Mouse (Mus musculus): ENCODE data around the gene Adcyap1r1.

The Adcyap1r1 gene

DNA sequence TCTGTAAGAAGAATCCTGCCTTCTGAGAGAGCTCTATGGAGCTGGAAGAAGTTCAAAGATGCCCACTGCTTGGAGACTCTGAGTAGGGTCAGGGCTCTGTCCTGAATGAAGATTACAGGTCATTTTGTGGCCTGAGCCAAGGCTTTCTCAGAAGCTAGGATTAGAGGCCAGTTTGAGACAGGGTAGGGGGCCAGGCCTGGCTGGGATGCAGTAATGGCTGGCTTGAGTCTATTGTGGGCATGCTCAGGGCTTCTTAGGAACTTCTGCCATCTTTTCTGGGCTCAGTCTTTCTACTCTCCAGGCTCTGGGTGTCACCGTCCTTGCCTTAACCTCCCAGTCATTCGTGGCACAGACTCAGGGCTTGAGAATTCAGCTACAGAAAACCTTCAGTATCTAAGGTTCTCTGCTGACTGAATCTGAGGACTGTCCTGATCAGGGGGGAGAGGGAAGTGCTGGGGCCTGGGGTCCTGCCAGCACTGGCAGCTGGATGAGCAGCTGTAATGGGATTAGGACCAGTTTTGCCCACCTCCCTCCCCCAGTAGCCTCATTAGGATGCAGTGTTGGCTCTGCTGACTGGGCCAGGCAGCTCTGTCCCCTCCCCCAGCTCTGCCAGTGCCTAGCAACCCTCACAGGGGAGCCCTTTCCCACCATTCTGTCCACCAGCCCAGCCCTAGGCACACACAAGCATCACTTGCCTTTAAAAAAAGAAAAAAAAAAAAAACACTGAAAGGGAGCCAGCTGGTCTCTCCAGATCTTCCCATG lies 7.7 kb upstream of the Adcyap1r1 start:
- POLR2A ChIA-PET = no interaction called here

DNA sequence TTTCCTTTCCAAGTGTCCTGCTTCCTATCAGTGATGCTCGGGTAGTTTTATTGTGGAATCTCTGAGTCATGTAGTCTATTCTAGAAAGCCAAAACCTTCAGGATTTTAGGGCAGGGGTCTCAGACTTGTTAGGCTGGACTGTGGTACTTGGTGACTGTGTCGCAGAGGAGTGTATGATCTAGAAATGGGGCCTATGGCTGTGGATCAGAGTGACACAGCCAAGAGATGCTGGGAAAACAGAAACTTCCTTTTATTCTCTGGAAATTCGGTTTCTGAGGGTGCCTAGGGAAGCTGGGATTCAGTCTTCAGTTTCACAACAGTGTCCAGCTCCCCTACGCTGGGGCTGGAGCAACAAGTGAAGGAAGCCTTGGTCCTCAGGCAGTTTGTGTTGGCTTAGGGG lies 7.1 kb upstream of the Adcyap1r1 start:
- ChIA-PET CTCF (interaction anchor here in 1 of 4 experiments (1.3 kb wide), 1 partner anchor 16 kb away, joined by 3 read pairs; no protein-coding TSS in a partner anchor), POLR2A (no interaction called here)

More for the DNA sequence above, 7.7 kb upstream of the Adcyap1r1 start:
- CTCF ChIA-PET = interaction anchor here in 2 of 4 experiments (0.6 to 1.3 kb wide), 2 partner anchors 14 to 16 kb away, joined by 3 to 18 read pairs; no protein-coding TSS in a partner anchor

DNA sequence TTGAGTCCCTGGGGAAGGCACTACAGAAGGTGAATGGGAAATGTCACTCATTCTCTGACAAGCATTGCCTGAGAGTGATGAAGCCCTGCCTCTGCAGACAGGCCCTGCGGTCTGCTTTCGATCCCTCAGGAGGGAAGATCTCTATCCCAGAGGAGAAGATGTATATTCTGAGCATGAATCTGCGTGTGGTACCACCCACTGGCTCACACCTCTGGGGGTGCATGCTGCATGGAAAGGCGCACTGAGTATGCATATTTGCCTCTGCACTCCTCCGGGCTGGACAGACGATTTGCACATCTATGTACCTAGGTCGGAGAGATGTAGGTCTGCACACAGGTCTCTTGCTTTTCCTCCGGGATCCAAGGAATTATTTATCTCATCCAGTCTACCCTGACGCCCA lies 3.6 kb upstream of the Adcyap1r1 start:
- ChIA-PET CTCF (no interaction called here), POLR2A (no interaction called here)

DNA sequence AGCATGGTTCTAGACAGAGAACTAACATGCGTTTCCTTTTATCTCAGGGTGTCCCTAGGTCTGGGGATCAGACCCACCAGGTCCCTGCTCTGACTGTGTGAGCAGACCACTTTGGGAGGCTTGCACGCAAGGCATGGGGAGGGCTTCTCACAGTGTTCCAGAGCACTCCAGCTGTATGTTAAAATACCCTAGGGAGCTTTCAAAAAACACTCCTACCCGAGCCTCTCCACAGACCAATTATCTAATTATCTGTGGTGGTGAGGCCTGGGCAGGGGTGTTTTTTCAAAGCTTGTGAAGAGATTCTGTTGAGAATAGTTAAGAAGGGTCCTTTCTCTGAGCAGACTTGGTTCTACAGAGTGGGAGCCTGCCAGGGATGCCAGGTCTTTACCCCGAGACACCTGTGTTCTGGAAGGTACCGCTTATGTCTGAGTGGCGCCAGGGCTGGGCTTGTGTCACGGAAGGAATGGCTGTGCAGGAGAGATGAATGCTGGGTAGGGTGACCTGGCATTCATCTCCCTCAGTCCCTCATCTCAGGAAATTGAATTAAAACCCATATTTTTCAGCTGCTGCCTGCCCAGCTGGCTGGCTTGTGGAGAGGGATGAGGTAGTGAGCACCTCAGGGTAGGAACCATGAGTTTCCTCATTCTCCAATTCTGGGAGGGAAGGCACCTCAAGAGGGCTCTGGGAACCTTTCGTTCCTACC lies 2.7 kb upstream of the Adcyap1r1 start:
- CTCF ChIA-PET = no interaction called here
- POLR2A ChIA-PET = interaction anchor here in 1 of 4 experiments (0.6 kb wide), 1 partner anchor 29 kb away, joined by 4 read pairs; no protein-coding TSS in a partner anchor

DNA sequence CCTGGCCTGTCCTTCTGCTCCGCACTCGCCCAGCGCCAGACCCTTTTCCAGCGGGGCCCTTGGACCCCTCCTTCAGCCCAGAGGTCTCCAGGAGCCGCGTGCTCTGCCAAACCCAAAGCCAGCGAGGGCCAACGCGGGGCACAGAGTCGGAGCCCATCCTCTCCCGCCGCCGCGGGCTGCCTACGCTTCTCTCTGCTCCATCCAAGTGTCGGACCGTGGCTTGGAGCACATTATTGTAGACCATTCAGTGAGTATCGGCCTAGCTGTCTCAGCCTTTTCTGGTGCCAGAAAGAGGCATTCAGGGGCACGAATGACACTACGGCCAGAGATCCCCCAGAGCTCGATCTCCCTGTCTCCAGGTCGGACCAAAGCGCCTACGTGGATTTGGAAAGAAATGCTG lies 603 bp downstream of the Adcyap1r1 start:
- ChIA-PET POLR2A (interaction anchor here in 2 of 4 experiments (1.3 to 1.6 kb wide), 2 partner anchors 12 to 34 kb away, joined by 3 to 6 read pairs; no protein-coding TSS in a partner anchor), CTCF (interaction anchor here in 3 of 4 experiments (0.6 to 1.1 kb wide), 4 partner anchors 10 to 68 kb away, joined by 3 read pairs; no protein-coding TSS in a partner anchor)

DNA sequence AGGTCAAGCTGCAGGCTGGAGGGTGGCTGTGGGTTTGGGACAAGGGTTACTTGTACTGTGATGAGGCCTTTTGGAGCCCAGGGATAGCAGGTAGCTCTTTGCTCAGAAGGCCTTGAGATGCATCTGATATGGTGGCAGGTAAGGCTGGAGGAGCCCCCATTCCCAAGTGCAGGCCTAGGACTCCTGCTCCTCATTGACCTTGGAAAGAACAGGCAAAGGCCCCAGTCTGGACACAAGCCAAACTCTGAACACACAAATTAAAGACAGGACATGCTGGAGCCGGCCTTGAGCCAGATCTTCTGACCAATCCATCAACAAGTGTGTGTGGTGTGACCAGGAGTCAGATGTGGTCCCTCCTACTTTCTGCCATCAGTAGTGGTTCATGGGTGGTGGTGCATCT lies 1.8 kb downstream of the Adcyap1r1 start:
- CTCF ChIA-PET = no interaction called here
- POLR2A ChIA-PET = no interaction called here

DNA sequence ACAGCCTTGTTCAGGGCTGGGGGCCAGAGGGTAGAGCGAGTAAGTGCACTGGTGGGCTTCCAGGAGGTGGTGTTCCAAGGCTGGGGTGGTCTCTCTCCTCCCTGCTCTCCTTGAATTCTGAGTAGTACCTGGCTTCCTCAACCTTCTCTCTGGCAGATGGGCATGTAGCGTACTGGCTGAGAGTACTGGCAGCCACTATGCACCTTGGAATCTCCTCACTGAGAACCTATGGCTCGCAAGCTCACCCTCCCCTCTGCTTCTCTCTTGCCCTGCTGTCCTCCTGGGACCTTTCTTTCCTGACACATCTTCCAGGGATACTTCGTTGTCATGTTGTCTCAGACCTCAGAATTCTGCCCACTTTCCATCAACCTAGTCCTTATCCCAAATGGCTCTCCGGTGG lies 3.9 kb downstream of the Adcyap1r1 start:
- POLR2A ChIA-PET = no interaction called here

DNA sequence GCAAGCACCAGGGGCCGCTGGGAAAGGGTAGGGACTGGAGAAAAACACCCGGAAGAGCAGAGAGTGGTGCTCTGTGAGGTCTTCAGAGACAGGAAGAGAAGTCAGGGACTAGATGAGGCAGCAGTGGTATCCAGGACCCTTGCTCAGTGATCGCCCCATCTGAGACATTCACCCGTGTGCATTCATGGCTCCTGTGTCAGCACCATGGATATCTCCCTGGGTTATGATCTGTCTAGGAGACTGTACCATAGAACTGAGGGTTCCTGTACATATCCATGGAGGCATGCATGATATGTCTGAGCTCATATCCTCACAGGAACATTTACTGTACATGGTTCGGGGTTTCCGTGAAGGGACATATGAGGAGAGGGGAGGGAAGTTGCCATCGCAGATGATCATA lies 5.9 kb downstream of the Adcyap1r1 start:
- CTCF ChIA-PET = interaction anchor here in 2 of 4 experiments (0.7 to 2.7 kb wide), 7 partner anchors 13 to 74 kb away, joined by 3 to 14 read pairs (median 4); no protein-coding TSS in a partner anchor
- POLR2A ChIA-PET = interaction anchor here in 2 of 4 experiments (0.7 kb wide), 2 partner anchors 15 to 254 kb away, joined by 3 to 4 read pairs; no protein-coding TSS in a partner anchor

More for the DNA sequence above, 3.9 kb downstream of the Adcyap1r1 start:
- CTCF ChIA-PET = no interaction called here

DNA sequence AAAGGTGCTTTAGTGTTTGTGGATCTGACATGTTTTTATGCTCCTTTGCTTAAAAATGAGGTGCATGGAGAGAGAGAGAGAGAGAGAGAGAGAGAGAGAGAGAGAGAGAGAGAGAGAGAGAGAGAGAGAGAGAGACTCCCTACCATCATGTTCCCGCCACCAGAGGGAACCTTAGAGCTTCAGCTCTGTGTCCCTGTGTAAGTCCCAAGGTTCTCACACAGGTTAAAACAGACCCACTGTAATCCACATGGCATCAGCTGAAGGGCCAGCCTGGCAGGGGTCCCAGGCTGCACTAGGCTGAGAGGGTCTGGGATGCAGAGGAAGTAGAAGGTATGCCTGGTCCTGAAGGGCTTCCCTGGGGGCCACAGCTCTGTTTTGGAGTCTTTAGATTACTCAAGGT lies 6.4 kb downstream of the Adcyap1r1 start:
- CTCF ChIA-PET = interaction anchor here in 3 of 4 experiments (0.6 to 2.7 kb wide), 12 partner anchors 13 to 75 kb away, joined by 3 to 18 read pairs (median 4); no protein-coding TSS in a partner anchor
- POLR2A ChIA-PET = interaction anchor here in 2 of 4 experiments (0.7 kb wide), 2 partner anchors 14 to 254 kb away, joined by 3 to 4 read pairs; no protein-coding TSS in a partner anchor

DNA sequence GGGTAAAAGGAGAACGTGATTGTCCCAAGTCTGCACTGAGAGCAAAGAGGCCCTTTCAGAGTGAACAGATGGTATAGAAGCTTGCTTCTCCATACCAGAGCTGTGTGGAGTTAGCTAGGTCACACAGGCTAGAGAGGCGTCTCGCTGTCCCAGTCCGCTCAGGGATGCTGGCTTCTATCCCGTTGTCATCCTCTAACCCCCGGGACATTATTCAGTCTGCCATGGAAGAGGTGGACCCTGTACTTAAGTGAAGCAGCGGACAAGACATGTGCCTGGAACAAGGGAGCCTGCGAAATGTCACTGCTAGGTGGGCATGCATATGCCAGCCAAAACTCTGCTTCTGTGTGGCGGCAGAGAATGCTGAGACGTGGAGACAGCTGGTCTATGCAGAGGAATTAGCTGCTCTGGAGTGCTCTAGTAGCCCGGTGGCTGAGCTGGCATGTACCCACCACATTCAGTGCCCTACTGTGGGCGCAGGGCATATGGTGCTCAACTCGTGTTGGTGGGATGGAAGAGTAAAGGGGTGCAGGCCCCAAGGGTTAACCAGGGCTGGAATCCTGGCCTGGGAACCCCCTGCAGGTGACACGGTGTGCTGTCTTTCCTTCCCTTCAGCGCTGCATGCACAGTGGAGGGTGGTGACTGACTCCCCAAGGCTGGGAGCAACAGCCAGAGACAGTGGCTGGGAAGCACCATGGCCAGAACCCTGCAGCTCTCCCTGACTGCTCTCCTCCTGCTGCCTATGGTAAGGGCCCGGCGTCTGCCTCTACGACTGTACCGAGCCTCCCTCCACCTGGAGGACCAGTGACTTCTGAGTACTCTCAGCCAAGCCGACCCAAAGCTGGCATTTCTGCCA lies 8.0 kb downstream of the Adcyap1r1 start:
- CTCF ChIA-PET = interaction anchor here in 3 of 4 experiments (0.6 to 2.7 kb wide), 6 partner anchors 16 to 60 kb away, joined by 3 to 14 read pairs (median 6); no protein-coding TSS in a partner anchor
- POLR2A ChIA-PET = interaction anchor here in 1 of 4 experiments (1.9 kb wide), 1 partner anchor 17 kb away, joined by 4 read pairs; no protein-coding TSS in a partner anchor

DNA sequence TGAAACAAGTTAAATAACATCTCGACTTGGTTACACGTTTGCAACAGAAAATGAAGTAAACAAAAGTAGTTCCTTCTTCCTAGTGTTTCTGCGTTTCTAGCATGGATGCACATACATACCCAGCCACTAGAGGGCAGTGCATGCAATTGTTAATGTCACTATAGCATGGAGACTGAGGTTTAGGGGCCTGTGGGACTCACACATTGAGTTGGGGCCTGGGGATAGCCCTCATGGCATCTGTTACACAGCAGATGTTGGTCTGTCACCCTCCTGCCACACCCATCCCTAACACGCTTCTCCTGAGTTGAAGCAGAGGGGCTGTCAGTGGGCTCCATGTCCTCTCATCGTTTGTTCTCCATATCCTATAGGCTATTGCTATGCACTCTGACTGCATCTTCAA lies 9.4 kb downstream of the Adcyap1r1 start:
- POLR2A ChIA-PET = interaction anchor here in 1 of 4 experiments (1.9 kb wide), 1 partner anchor 19 kb away, joined by 4 read pairs; no protein-coding TSS in a partner anchor
- CTCF ChIA-PET = interaction anchor here in 2 of 4 experiments (0.8 to 1.2 kb wide), 3 partner anchors 17 to 67 kb away, joined by 3 read pairs; no protein-coding TSS in a partner anchor

DNA sequence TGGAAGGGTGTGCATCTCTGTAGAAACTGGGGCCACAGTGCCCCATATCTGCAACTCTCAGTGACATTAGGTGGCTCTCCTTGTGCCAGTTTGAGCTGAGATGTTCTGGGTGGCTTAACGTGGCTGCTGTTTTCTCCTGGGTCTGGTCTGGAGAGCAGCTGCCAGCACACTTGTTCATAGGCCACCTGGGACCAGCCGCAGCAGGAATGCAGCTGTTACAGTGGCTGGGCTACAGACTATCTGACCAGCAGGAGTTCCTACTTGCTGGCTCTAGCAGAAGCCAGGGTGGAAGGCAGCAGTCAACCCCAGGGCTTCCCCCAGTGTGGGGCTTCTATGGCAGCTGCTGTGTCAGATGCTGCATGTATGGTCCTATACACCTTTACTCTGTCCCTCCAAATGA lies 9.9 kb downstream of the Adcyap1r1 start:
- CTCF ChIA-PET = interaction anchor here in 2 of 4 experiments (0.8 to 1.3 kb wide), 2 partner anchors 9 to 66 kb away, joined by 3 read pairs; no protein-coding TSS in a partner anchor

DNA sequence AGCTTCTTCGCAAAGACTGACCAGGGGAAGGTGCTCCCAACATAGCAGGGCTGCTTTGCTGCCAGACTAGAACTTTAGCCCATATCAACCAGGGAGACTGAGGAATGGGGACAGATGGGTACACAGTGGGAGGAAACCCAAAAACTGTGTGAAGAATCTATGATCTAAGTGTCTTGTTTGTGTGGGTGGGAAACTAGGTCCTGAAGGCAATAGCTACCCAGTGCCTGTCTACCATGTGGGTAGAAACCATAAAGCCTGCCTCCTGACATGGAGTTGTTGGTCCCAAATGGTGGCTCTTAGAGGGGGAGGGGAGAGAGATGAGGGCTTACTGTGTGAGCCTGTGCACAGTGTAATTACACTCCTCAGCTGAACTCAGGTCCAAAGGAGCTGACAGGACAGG lies 10.6 kb downstream of the Adcyap1r1 start:
- ChIA-PET CTCF (interaction anchor here in 3 of 4 experiments (0.5 to 1.3 kb wide), 5 partner anchors 10 to 1784 kb away, joined by 3 to 6 read pairs (median 3); no protein-coding TSS in a partner anchor), POLR2A (interaction anchor here in 2 of 4 experiments (0.5 to 0.6 kb wide), 3 partner anchors 83 to 955 kb away, joined by 3 to 5 read pairs (median 4); no protein-coding TSS in a partner anchor)

More for the DNA sequence above, 9.9 kb downstream of the Adcyap1r1 start:
- POLR2A ChIA-PET = no interaction called here

DNA sequence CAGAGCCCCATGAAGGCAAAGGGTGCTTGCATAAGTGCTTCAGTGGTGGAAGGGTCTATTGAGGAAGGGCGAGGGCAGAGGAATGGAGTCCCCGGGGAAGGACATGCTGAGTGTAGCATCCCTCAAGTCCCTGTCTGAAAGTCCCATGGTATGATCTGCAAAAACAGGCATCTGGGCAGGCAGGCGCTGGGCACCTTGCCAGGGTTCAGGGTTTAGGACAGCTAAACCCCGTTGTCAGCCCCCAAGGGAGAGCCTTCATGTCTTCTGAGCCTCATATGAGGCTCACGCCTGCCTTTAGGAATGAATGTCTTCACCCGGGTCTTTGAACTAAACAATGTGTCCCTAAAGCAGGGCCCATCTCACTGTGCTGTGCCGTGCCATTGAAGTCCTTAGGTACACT lies 12.2 kb downstream of the Adcyap1r1 start:
- POLR2A ChIA-PET = no interaction called here
- CTCF ChIA-PET = interaction anchor here in 1 of 4 experiments (1.2 kb wide), 1 partner anchor 48 kb away, joined by 3 read pairs; no protein-coding TSS in a partner anchor

DNA sequence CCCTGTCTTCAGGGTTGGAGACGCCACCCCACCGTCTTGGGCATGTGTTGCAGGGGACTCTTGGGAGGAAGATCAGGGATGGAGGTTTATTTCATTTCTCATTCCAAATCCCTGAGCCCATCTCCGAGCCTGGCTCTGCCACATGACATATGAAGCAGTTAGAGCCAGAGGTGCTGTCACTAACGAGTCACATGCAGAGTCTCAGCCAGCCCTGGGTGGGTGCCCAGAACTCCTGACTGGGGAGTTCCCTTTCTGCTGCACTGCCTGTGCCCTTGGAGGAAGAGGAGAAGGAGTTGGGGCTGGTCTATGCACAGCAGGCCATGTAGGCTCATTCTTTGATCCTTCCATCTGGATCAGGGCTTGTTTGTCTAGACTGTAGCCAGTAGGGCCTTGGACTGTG lies 13.5 kb downstream of the Adcyap1r1 start:
- ChIA-PET POLR2A (interaction anchor here in 1 of 4 experiments (0.8 kb wide), 1 partner anchor 13 kb away, joined by 3 read pairs; the partner anchor contains the start of gene Adcyap1r1), CTCF (interaction anchor here in 3 of 4 experiments (0.5 to 1.1 kb wide), 4 partner anchors 76 to 521 kb away, joined by 3 to 6 read pairs (median 4); no protein-coding TSS in a partner anchor)

DNA sequence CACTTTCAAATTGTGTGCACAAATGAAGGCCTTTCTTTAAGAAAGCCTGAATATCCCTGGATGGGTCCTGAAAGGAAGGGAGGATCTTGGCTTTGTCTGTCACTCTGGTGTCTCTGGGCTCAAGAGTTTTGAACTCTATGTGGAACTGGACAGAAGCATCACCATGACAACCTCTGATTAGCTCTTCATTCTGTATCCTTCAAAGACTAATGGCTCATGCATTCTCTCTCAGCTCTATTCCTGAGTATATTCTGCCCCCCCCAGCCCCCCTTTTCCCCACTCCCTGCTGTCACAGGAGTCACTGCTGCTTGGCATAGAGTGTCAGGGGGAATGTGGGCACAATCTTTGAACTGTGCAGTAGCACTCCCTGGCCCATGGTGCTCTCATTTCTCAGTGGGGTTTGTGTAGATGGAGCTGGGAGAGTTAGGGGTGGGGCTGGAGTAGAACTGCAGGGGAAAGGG lies 14.6 kb downstream of the Adcyap1r1 start:
- CTCF ChIA-PET = interaction anchor here (0.6 to 1.2 kb wide), 7 partner anchors 77 to 656 kb away, joined by 3 to 5 read pairs (median 3); no protein-coding TSS in a partner anchor
- POLR2A ChIA-PET = interaction anchor here in 2 of 4 experiments (0.5 to 1.3 kb wide), 5 partner anchors 11 to 813 kb away, joined by 3 to 6 read pairs (median 3); partner anchors contain the start of gene Adcyap1r1 (in 2 of the 2)

DNA sequence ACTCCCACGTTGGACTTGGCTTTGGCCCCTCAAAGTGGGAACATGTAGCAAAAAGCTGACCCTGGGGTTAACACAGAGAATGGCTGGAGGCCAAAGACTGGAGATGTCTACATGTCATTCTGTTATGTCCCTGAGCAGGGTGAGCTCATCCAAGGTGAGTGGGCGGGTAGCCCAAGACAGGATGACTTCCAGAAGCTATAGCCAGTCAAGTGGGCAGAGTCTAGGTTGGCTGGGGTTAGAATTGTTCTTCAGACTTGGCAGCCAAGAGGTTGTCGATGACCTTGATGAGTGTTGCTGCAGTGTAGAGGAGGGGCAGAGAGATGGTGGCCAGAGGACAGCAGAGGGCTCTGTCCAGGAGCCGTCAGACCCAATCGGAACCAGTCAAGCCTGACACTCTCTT lies 18.9 kb downstream of the Adcyap1r1 start:
- POLR2A ChIA-PET = interaction anchor here in 1 of 4 experiments (0.5 kb wide), 1 partner anchor 28 kb away, joined by 3 read pairs; no protein-coding TSS in a partner anchor

More for the DNA sequence above, 18.9 kb downstream of the Adcyap1r1 start:
- CTCF ChIA-PET = interaction anchor here in 1 of 4 experiments (0.7 kb wide), 1 partner anchor 13 kb away, joined by 5 read pairs; no protein-coding TSS in a partner anchor

All from embryonic stem cell, embryonic (primary cell).